In genomic region chr3:80293485-80293884, GRCm38 (mm10) we compare ENCODE assay signal across 14 mouse cellular contexts.
"Had no signal": no experiment of that assay in that cellular context is flagged by ENCODE, and none has a peak within 500 bp of the region (broad histone marks: within the 10 kb centered on the region; RNA-seq: fewer than 3 reads in every experiment).

No protein-coding gene starts in this region.

- H3K4me3 ChIP-seq: kidney, embryonic 15.5 days; liver, embryonic 13.5 days; lung, embryonic 15.5 days; megakaryocyte, embryonic 14.5 days; myocyte; neural tube, embryonic 15.5 days had no signal

- ATAC-seq: liver, postnatal 0 days had no signal

- H3K4me1 ChIP-seq: kidney, embryonic 15.5 days; liver, embryonic 13.5 days; lung, embryonic 15.5 days; megakaryocyte, embryonic 14.5 days; neural tube, embryonic 15.5 days had no signal

- H3K27me3 ChIP-seq: kidney, embryonic 15.5 days; liver, embryonic 13.5 days; lung, embryonic 15.5 days; megakaryocyte, embryonic 14.5 days; neural tube, embryonic 15.5 days had no signal

- H3K4me2 ChIP-seq: kidney, embryonic 15.5 days; liver, embryonic 13.5 days; lung, embryonic 15.5 days; neural tube, embryonic 15.5 days had no signal

- H3K27ac ChIP-seq: kidney, embryonic 15.5 days; liver, embryonic 13.5 days; lung, embryonic 15.5 days; macrophage; neural tube, embryonic 15.5 days; stomach, postnatal 0 days had no signal

- H3K9me3 ChIP-seq: kidney, embryonic 15.5 days; liver, embryonic 13.5 days; lung, embryonic 15.5 days; megakaryocyte, embryonic 14.5 days; neural tube, embryonic 15.5 days had no signal

- H3K9ac ChIP-seq: kidney, embryonic 15.5 days; liver, embryonic 13.5 days; liver, postnatal 0 days; lung, embryonic 15.5 days; neural tube, embryonic 15.5 days had no signal

- DNase-seq: kidney, adult 2 months; kidney, postnatal 14 days; liver; liver, embryonic 13.5 days; liver, postnatal 0 days; lung, postnatal 14 days; thymus, postnatal 4 days had no signal

- H3K36me3 ChIP-seq: kidney, embryonic 15.5 days; liver, embryonic 13.5 days; lung, embryonic 15.5 days; neural tube, embryonic 15.5 days had no signal
